Mouse (Mus musculus): ENCODE results near the gene Hist3h2a. TPM values are rescaled to one million over a fixed set of nuclear protein-coding genes. Genes with fewer than 3 reads are reported as not detected.
A peak's percentile ranks its signal among the peaks of the same experiment; 100 is the strongest.

The Hist3h2a gene
- total and polyA plus RNA-seq, 2 experiments from 2014 or later, result 58.7 to 181 TPM

DNA sequence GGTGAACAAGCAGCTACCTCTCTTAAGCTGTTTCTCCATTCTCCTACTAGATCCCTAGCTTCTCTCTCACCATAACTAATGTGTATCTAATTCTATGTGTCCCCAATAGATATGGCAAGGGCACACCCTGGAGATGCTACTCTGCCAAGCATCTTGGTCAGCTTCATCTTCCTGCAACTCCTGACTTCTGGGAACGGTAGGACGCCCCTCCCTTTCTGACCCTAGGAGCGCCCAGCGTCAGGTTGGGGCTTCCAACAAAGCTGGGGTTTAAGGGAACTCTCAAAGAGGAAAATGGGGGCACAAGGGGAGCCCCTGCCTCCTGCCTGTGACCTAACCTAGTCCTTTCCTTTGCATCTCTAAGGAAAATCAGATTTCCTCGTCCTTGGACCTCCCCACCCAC lies 35.7 kb upstream of the Hist3h2a start:
- no peak for TF ChIP-seq CTCF (IDR thresholded peaks at IDR 0.05; ENCODE audit: low read depth)
- H3K9me3 ChIP-seq (ENCODE audit: low read length), result no peaks in the 10 kb centered on the region
- no peak overlapping the region for H3K27ac ChIP-seq (ENCODE audit: low read depth, low read length)
- H3K4me3 ChIP-seq (ENCODE audit: low read depth, low read length), result no peak overlapping the region
- no peaks in the 10 kb centered on the region; the same call in 1 of the 2 replicates for H3K4me1 ChIP-seq (ENCODE audit: insufficient read depth)
- ATAC-seq, result no peak
- 74% methylated on average over 5 of the region's 5 CpGs for WGBS
- no peak overlapping the region for H3K4me2 ChIP-seq (ENCODE audit: low read depth)
- no peak overlapping the region for H3K9ac ChIP-seq
- no peaks in the 10 kb centered on the region; the same call in 1 of the 2 replicates for H3K27me3 ChIP-seq (ENCODE audit: insufficient read depth, low read length)
- no peaks in the 10 kb centered on the region for H3K36me3 ChIP-seq (ENCODE audit: insufficient read depth)
- no peak for DNase-seq

GRCm38 (mm10) chr11:58922420-58922819 lies 32.1 kb upstream of the Hist3h2a start:
- 78% methylated on average over 9 of the region's 9 CpGs for WGBS
- no peaks in the 10 kb centered on the region for H3K36me3 ChIP-seq (ENCODE audit: insufficient read depth)
- no peak for DNase-seq
- H3K4me1 ChIP-seq (ENCODE audit: insufficient read depth), result no peaks in the 10 kb centered on the region
- no peak overlapping the region for H3K27ac ChIP-seq (ENCODE audit: low read depth, low read length)
- no peak overlapping the region for H3K9ac ChIP-seq
- no peaks in the 10 kb centered on the region for H3K27me3 ChIP-seq (ENCODE audit: insufficient read depth, low read length)
- no peak overlapping the region for H3K4me2 ChIP-seq (ENCODE audit: low read depth)
- no peak for ATAC-seq
- TF ChIP-seq CTCF (IDR thresholded peaks at IDR 0.05; ENCODE audit: low read depth), result no peak
- H3K4me3 ChIP-seq (ENCODE audit: low read depth, low read length), result no peak overlapping the region
- no peaks in the 10 kb centered on the region for H3K9me3 ChIP-seq (ENCODE audit: low read length)

GRCm38 (mm10) chr11:58926651-58927050 lies 27.8 kb upstream of the Hist3h2a start:
- 90% methylated on average over 2 of the region's 3 CpGs for whole genome bisulfite sequencing
- no peaks in the 10 kb centered on the region for H3K9me3 ChIP-seq (ENCODE audit: low read length)
- no peak for TF ChIP-seq CTCF (IDR thresholded peaks at IDR 0.05; ENCODE audit: low read depth)
- DNase-seq (no peak), ATAC-seq (no peak)
- H3K36me3 ChIP-seq (ENCODE audit: insufficient read depth), result peaks cover 10% of the 10 kb centered on the region
- no peak overlapping the region for H3K27ac ChIP-seq (ENCODE audit: low read depth, low read length)
- H3K27me3 ChIP-seq (ENCODE audit: insufficient read depth, low read length), result no peaks in the 10 kb centered on the region
- H3K9ac ChIP-seq, result no peak overlapping the region
- H3K4me3 ChIP-seq (ENCODE audit: low read depth, low read length), result no peak overlapping the region
- peaks cover 3% of the 10 kb centered on the region; the same call in 1 of the 2 replicates for H3K4me1 ChIP-seq (ENCODE audit: insufficient read depth)
- no peak overlapping the region for H3K4me2 ChIP-seq (ENCODE audit: low read depth)

GRCm38 (mm10) chr11:58927053-58927452 lies 27.4 kb upstream of the Hist3h2a start:
- no peak for ATAC-seq
- TF ChIP-seq CTCF (IDR thresholded peaks at IDR 0.05; ENCODE audit: low read depth), result no peak

GRCm38 (mm10) chr11:58927790-58928651 lies 26.5 kb upstream of the Hist3h2a start:
- DNase-seq (peak; percentile 79), ATAC-seq (peak; percentile 82)
- H3K4me3 ChIP-seq (ENCODE audit: low read depth, low read length), result peak overlapping the region; percentile 7; the same call in 1 of the 2 replicates
- H3K27me3 ChIP-seq (ENCODE audit: insufficient read depth, low read length), result no peaks in the 10 kb centered on the region
- H3K27ac ChIP-seq (ENCODE audit: low read depth, low read length), result 0 out of 2 replicates have a peak overlapping the region, but pooled peaks have one; percentile 5
- TF ChIP-seq CTCF (IDR thresholded peaks at IDR 0.05; ENCODE audit: low read depth), result peak; percentile 84
- peaks cover 23% of the 10 kb centered on the region for H3K36me3 ChIP-seq (ENCODE audit: insufficient read depth)
- peaks cover 3% of the 10 kb centered on the region; the same call in 1 of the 2 replicates for H3K4me1 ChIP-seq (ENCODE audit: insufficient read depth)
- H3K4me2 ChIP-seq (ENCODE audit: low read depth), result peak overlapping the region; percentile 35
- 32% methylated on average over 20 of the region's 20 CpGs for WGBS
- no peaks in the 10 kb centered on the region for H3K9me3 ChIP-seq (ENCODE audit: low read length)
- no peak overlapping the region for H3K9ac ChIP-seq

More at GRCm38 (mm10) chr11:58927053-58927452, 27.4 kb upstream of the Hist3h2a start:
- H3K27me3 ChIP-seq (ENCODE audit: insufficient read depth, low read length), result no peaks in the 10 kb centered on the region
- H3K9ac ChIP-seq, result no peak overlapping the region
- H3K27ac ChIP-seq (ENCODE audit: low read depth, low read length), result no peak overlapping the region
- no peak for DNase-seq
- H3K36me3 ChIP-seq (ENCODE audit: insufficient read depth), result peaks cover 14% of the 10 kb centered on the region
- no peak overlapping the region for H3K4me3 ChIP-seq (ENCODE audit: low read depth, low read length)
- peaks cover 3% of the 10 kb centered on the region; the same call in 1 of the 2 replicates for H3K4me1 ChIP-seq (ENCODE audit: insufficient read depth)
- 80% methylated on average over 2 of the region's 2 CpGs for WGBS
- no peaks in the 10 kb centered on the region for H3K9me3 ChIP-seq (ENCODE audit: low read length)
- no peak overlapping the region for H3K4me2 ChIP-seq (ENCODE audit: low read depth)

- ATAC-seq (no peak), DNase-seq (no peak)
- no peak overlapping the region for H3K27ac ChIP-seq (ENCODE audit: low read depth, low read length)
- 77% methylated on average over 4 of the region's 4 CpGs for WGBS
- H3K36me3 ChIP-seq (ENCODE audit: insufficient read depth), result peaks cover 34% of the 10 kb centered on the region
- H3K4me2 ChIP-seq (ENCODE audit: low read depth), result no peak overlapping the region
- no peak overlapping the region for H3K4me3 ChIP-seq (ENCODE audit: low read depth, low read length)
- no peak for TF ChIP-seq CTCF (IDR thresholded peaks at IDR 0.05; ENCODE audit: low read depth)
- peaks cover 3% of the 10 kb centered on the region; the same call in 1 of the 2 replicates for H3K4me1 ChIP-seq (ENCODE audit: insufficient read depth)
- no peaks in the 10 kb centered on the region for H3K27me3 ChIP-seq (ENCODE audit: insufficient read depth, low read length)
- no peaks in the 10 kb centered on the region for H3K9me3 ChIP-seq (ENCODE audit: low read length)
- no peak overlapping the region for H3K9ac ChIP-seq
Observed at GRCm38 (mm10) chr11:58929055-58929454, 25.4 kb upstream of the Hist3h2a start.

GRCm38 (mm10) chr11:58929641-58930040 lies 24.8 kb upstream of the Hist3h2a start:
- WGBS, result 63% methylated on average over 3 of the region's 3 CpGs
- TF ChIP-seq CTCF (IDR thresholded peaks at IDR 0.05; ENCODE audit: low read depth), result no peak
- no peaks in the 10 kb centered on the region for H3K27me3 ChIP-seq (ENCODE audit: insufficient read depth, low read length)

More at GRCm38 (mm10) chr11:58929641-58930040, 24.8 kb upstream of the Hist3h2a start:
- H3K27ac ChIP-seq (ENCODE audit: low read depth, low read length), result no peak overlapping the region
- H3K9me3 ChIP-seq (ENCODE audit: low read length), result no peaks in the 10 kb centered on the region
- no peak overlapping the region for H3K4me2 ChIP-seq (ENCODE audit: low read depth)
- DNase-seq (no peak), ATAC-seq (no peak)
- no peak overlapping the region for H3K9ac ChIP-seq
- peaks cover 38% of the 10 kb centered on the region for H3K36me3 ChIP-seq (ENCODE audit: insufficient read depth)
- H3K4me1 ChIP-seq (ENCODE audit: insufficient read depth), result peaks cover 3% of the 10 kb centered on the region; the same call in 1 of the 2 replicates
- no peak overlapping the region for H3K4me3 ChIP-seq (ENCODE audit: low read depth, low read length)
